Mouse (Mus musculus) embryonic facial prominence, embryonic 11.5 days (tissue): ENCODE data around the gene Nploc4. TPM values are rescaled to one million over a fixed set of nuclear protein-coding genes. Genes with fewer than 3 reads are reported as not detected.

Experiments
- ATAC-seq: fragments of 200-750 bp; cut with Nextera tagmentation; replicated peaks from 2 replicates; pipeline ENCODE4 v1.8.0; 2017; ENCODE audit warnings: low read depth; ENCODE audit not compliant: insufficient number of reproducible peaks, low FRiP score, low TSS enrichment
- DNase-seq: peaks from one replicate; pipeline ENCODE4 v3.0.0-alpha.2; 2015; ENCODE audit warnings: low spot score
- H3K27ac ChIP-seq: fragments of 300-500 bp; sonication (generic); replicated peaks from 2 replicates; pipeline ENCODE4 v1.5.1; 2014; ENCODE audit warnings: mild to moderate bottlenecking, low read depth, low read length, control low read depth
- H3K27me3 ChIP-seq: fragments of 300-500 bp; sonication (generic); 2 replicates; pipeline ENCODE4 v1.6.1; 2014; ENCODE audit warnings: mild to moderate bottlenecking, low read length, moderate library complexity, mixed read lengths; ENCODE audit not compliant: control insufficient read depth, insufficient read depth
- H3K36me3 ChIP-seq: fragments of 300-500 bp; sonication (generic); replicated peaks from 2 replicates; pipeline ENCODE4 v1.6.1; 2014; ENCODE audit warnings: low read depth, mild to moderate bottlenecking, low read length, moderate library complexity, mixed read lengths; ENCODE audit not compliant: control insufficient read depth, insufficient read depth
- H3K4me1 ChIP-seq: fragments of 300-500 bp; sonication (generic); 2 replicates; pipeline ENCODE4 v1.6.1; 2014; ENCODE audit warnings: low read length, mixed read lengths; ENCODE audit not compliant: control insufficient read depth, insufficient read depth
- H3K4me2 ChIP-seq: fragments of 300-500 bp; sonication (generic); 2 replicates; pipeline ENCODE4 v1.6.1; 2014; ENCODE audit warnings: low read depth, mild to moderate bottlenecking, control low read depth, low read length, moderate library complexity
- H3K4me3 ChIP-seq: fragments of 300-500 bp; sonication (generic); 2 replicates; pipeline ENCODE4 v1.5.1; 2014; ENCODE audit warnings: low read depth, low read length, control low read depth
- H3K9ac ChIP-seq: fragments of 300-500 bp; sonication (generic); replicated peaks from 2 replicates; pipeline ENCODE4 v1.6.1; 2014; ENCODE audit warnings: mild to moderate bottlenecking, control low read depth, low read length
- H3K9me3 ChIP-seq: fragments of 300-500 bp; sonication (generic); replicated peaks from 2 replicates; pipeline ENCODE4 v1.6.1; 2016; ENCODE audit warnings: mild to moderate bottlenecking, low read length, inconsistent platforms, mixed read lengths; ENCODE audit not compliant: control insufficient read depth
- WGBS: fragments of 180-500 bp; shearing (Covaris S2); extraction: QIAGEN DNeasy Blood & Tissue Kit; methylation state at CpG from one replicate; pipeline ENCODE4 v1.1.7; 2014; 5-methylcytosine and 5-hydroxymethylcytosine counted together
- polyA plus RNA-seq: library from polyadenylated mRNA; unstranded; fragments of >200 nt; fragmentation: Nextera tagmentation; extraction: Ambion mirVana; gene quantifications from 2 replicates; pipeline ENCODE4 v1.2.1, GENCODE M21; 2014

The Nploc4 gene
- 42.5 and 44.2 TPM in 2 replicates for polyA plus RNA-seq

DNA sequence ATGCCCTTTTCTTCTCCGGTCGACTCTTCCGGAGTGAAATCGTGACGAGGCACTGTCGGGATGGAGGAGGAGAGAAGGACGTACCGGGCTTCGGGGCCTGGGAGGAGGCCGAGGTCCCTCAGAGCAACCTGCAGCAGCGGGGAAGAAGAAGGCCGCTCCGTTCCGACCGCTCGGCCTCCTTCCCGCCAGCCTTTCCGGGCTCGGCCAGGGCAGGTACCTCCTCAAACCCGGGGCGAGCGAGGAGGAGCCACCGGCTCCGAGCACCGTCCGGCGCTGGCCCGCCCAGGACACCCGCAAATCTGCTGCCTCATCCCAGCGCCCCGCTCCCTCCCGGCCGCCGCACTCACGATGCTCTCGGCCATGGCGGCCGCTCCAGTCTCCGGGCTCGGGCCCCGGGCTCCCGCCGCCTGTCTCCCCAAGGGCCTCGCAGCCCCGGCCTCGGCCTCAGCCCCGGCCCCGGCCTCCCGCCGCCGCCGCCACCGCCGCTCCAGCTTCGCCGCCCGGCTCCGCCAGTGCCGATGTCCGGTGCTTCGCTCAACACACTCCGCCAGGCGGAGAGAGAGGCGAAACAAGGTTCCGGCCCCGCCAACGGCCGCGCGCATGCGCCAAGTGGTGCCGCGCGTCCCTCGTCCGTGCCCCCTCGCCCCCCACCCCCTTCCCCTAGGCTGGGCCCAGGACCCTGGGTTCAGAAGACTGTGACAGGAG lies at the start of gene Nploc4:
TSS of gene Nploc4 (minus strand) at position 557 of the 705 bp plus-strand sequence.
- no peaks in the 10 kb centered on the region for H3K27me3 ChIP-seq
- H3K9me3 ChIP-seq: no peaks in the 10 kb centered on the region
- H3K4me3 ChIP-seq: peak within 1 kb of the TSS; percentile 99
- H3K4me2 ChIP-seq: peak within 1 kb of the TSS; percentile 86
- peaks cover 7% of the 10 kb centered on the region for H3K36me3 ChIP-seq
- ATAC-seq: peak; percentile 80
- H3K9ac ChIP-seq: peak within 1 kb of the TSS; percentile 98
- peak within 1 kb of the TSS; percentile 65 for H3K27ac ChIP-seq
- no peaks in the 10 kb centered on the region for H3K4me1 ChIP-seq
- 0% methylated on average over 66 of the region's 77 CpGs for WGBS
- peak; percentile 93 for DNase-seq

DNA sequence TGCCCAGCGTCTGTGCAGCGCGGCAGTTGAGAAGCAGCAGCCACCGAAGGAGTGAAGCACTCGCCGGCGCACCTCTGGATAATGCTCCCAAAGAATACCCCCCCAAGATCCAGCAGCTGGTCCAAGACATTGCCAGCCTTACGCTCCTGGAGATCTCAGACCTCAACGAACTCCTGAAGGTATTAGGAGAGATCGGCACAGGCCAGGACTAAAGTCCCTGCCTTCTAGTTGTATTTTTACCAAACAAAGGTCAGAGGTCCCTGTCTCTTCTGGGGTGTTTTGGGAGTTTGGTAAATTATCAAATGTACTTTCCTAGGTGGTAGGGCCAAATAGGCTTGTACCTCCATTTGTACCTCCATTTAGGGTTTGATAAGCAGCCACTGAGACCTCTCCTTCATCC lies 47.7 kb upstream of the Nploc4 start:
- Histone ChIP-seq H3K4me3 (peak overlapping the region; percentile 85), H3K27ac (no peak overlapping the region), H3K9me3 (no peaks in the 10 kb centered on the region), H3K9ac (peak overlapping the region; percentile 71), H3K4me1 (0 out of 2 replicates have a peak, but pooled peaks cover 4% of the 10 kb centered on the region), H3K4me2 (peak overlapping the region; percentile 76), H3K36me3 (peaks cover 18% of the 10 kb centered on the region), H3K27me3 (no peaks in the 10 kb centered on the region)
- ATAC-seq (no peak), DNase-seq (no peak)
- 10% methylated on average over 10 of the region's 10 CpGs for WGBS

DNA sequence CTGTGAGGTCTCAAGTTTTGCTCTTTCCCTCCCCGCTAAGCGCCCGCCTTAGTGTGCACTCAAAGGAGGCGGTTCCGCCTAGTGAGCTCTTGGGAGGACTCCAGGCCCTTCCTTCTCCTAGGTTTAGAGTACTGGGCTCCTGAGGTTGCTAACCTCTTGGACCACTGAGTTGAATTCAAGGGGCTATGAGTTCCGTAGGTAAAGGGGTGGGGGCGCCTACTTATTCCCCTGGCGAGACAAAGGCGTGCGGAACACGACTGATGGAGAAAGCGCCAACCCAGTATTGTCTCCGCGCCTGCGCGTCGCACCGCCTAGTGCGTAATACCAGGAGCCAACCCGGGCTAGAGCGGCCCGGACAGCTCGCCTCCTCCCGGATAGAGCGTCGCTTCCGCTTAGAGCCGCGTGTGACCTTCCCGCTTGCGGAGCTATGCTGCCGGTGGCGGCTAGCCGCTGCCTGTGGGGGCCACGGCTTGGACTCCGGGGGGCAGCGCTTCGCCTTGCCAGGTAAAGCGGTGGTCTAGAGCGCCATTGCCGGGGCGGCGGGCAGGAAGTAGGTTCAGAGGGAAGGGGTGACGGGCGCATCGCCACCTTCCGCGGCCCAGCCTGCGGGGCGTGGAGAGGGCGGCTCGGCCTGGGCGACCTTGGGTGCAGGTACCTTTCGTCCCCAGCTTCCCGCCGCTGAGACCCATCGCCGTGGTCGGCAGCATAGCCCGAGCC lies 46.9 kb upstream of the Nploc4 start, which contains the start of gene Mrpl12:
TSS of gene Mrpl12 (plus strand) at position 349 of the 717 bp plus-strand sequence.
- under 1% methylated on average over 60 of the region's 60 CpGs for WGBS
- peaks cover 21% of the 10 kb centered on the region for H3K36me3 ChIP-seq

DNA sequence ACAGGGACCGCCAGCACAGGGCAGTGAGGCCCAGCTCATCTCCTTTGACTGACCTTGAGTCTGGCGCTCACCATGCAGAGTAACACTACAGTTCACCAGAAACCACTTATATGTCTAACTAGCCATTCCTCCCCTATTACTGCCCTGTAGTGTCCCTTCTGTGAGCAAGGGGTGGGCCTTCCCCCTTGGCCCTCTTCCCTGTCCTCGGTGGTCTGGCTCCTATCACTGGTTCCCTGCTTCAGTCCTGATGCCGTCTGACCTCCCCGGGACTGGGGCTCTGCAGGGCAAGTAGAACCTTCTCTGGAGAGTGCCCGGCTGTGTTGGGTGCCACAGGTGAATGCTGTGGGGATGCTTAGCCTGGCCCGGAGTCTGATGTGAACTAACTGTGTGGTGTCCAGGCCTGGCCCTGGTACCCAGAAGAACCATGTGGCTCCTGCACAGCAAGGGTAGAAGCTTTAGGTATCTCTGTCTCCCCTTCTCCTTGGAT lies 46.0 kb upstream of the Nploc4 start:
- no peaks in the 10 kb centered on the region for H3K9me3 ChIP-seq
- WGBS: 92% methylated on average over 7 of the region's 7 CpGs
- H3K9ac ChIP-seq: peak overlapping the region; percentile 71
- H3K27me3 ChIP-seq: no peaks in the 10 kb centered on the region
- ATAC-seq: no peak
- no peak for DNase-seq
- H3K27ac ChIP-seq: peak overlapping the region; percentile 65; the same call in 1 of the 2 replicates
- H3K4me1 ChIP-seq: 0 out of 2 replicates have a peak, but pooled peaks cover 4% of the 10 kb centered on the region
- H3K4me2 ChIP-seq: no peak overlapping the region
- peak overlapping the region; percentile 85; the same call in 1 of the 2 replicates for H3K4me3 ChIP-seq
- peaks cover 26% of the 10 kb centered on the region for H3K36me3 ChIP-seq

More for the DNA sequence above, 46.9 kb upstream of the Nploc4 start, which contains the start of gene Mrpl12:
- H3K27ac ChIP-seq: peak within 1 kb of the TSS; percentile 65
- H3K27me3 ChIP-seq: no peaks in the 10 kb centered on the region
- ATAC-seq: peak; percentile 92
- peak within 1 kb of the TSS; percentile 76 for H3K4me2 ChIP-seq
- H3K9me3 ChIP-seq: no peaks in the 10 kb centered on the region
- H3K9ac ChIP-seq: peak within 1 kb of the TSS; percentile 71
- peak; percentile 98 for DNase-seq
- H3K4me1 ChIP-seq: 0 out of 2 replicates have a peak, but pooled peaks cover 4% of the 10 kb centered on the region
- H3K4me3 ChIP-seq: peak within 1 kb of the TSS; percentile 85

DNA sequence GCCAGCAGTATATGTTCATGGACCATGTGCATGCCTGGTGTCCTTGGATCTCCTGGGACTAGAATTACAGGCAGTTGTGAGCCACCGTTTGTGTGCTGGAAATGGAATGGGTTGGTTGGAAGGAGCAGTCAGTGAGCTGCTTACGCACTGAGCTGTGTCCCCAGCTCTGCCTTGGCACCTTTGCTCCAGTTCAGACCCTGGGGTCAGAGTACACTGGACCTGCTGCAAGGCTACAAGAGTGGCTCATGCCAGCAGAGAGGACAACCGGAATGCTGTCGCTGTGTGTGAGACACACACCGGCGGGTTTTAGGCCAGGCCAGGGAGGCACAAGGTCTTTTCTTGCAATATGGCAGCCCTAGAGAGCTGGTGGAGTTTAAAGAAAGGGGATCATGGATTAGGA lies 34.5 kb upstream of the Nploc4 start:
- Histone ChIP-seq H3K9me3 (no peaks in the 10 kb centered on the region), H3K4me2 (no peak overlapping the region), H3K9ac (no peak overlapping the region), H3K36me3 (peaks cover 10% of the 10 kb centered on the region), H3K27me3 (no peaks in the 10 kb centered on the region), H3K27ac (no peak overlapping the region), H3K4me1 (no peaks in the 10 kb centered on the region), H3K4me3 (no peak overlapping the region)
- no peak for DNase-seq
- WGBS: 99% methylated on average over 6 of the region's 6 CpGs
- ATAC-seq: no peak

DNA sequence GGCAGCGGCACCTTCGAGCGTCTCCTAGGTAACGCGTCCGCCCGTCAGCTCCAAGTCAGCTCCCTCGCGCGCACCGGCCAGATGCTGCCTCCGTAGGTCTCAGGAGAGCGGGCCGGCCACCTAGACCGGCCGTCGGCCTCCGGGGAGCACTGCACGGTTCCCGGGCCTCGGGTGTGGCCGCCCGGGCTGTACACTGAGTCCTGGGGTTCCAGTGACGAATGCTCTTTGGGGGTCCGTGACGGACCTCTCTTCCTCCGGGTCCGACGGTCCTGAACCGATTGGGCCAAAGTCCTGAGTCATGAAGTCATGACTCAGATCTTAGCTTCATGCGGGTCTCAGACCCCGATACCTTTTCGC lies 30.2 kb upstream of the Nploc4 start:
- H3K4me1 ChIP-seq: no peaks in the 10 kb centered on the region
- DNase-seq (no peak), ATAC-seq (no peak; the same call in 1 of the 2 replicates)
- peak overlapping the region; percentile 82 for H3K4me3 ChIP-seq
- no peak overlapping the region for H3K27ac ChIP-seq
- peaks cover 3% of the 10 kb centered on the region; the same call in 1 of the 2 replicates for H3K36me3 ChIP-seq
- peak overlapping the region; percentile 70 for H3K4me2 ChIP-seq
- H3K9me3 ChIP-seq: no peaks in the 10 kb centered on the region
- peak overlapping the region; percentile 77 for H3K9ac ChIP-seq
- WGBS: under 1% methylated on average over 33 of the region's 33 CpGs
- no peaks in the 10 kb centered on the region for H3K27me3 ChIP-seq

DNA sequence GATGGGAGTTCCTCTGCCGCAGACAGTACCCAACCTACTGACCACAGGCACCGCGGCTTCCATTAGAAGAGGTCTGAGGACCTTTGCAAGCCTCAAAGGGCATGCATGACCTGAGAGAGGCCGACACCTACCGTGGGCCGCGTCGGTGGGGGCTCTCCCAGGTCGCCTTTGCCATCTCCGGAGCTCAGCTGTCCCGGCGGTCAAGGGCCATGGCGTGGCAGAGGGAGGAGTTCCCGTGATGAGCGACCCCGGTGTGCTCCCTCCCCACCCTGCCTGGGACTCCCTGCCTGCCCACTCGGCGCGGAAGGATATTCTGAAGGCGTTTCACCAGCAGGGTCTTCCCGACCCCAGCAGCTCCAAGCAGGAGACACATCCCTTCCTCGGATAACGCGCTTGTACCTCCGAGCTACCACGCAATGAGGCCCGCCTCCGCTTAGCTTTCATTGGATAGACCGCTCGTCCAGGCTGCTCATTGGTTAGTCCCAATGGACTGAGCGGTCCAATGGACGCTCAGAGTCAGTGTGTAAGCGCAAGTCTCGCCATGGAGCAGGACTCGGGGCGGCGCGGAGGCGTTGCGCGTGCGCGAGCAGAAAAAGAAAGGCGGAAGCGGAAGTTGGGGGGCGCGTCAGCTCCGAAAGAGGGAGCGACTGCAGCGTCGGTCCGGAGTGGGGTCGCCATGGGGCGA lies 29.7 kb upstream of the Nploc4 start, which contains the start of gene Arl16:
TSS of gene Arl16 (minus strand) at position 557 of the 685 bp plus-strand sequence.
- Histone ChIP-seq H3K27ac (no peak within 1 kb of the TSS), H3K4me2 (peak within 1 kb of the TSS; percentile 90), H3K27me3 (no peaks in the 10 kb centered on the region), H3K9me3 (no peaks in the 10 kb centered on the region), H3K4me1 (no peaks in the 10 kb centered on the region), H3K4me3 (peak within 1 kb of the TSS; percentile 82), H3K36me3 (peaks cover 3% of the 10 kb centered on the region; the same call in 1 of the 2 replicates), H3K9ac (peak within 1 kb of the TSS; percentile 77)
- ATAC-seq: peak; percentile 100
- peak; percentile 99 for DNase-seq
- under 1% methylated on average over 54 of the region's 54 CpGs for WGBS
